Mouse (Mus musculus): Measurements from ENCODE around the gene 2810006K23Rik. TPM values are rescaled to one million over a fixed set of nuclear protein-coding genes. Genes with fewer than 3 reads are reported as not detected.
"Not testable (repeated sequence)": the region's sequence is repeated elsewhere in the genome, so short reads cannot be mapped to it uniquely, and the experiment has no call there.

Gene 2810006K23Rik
- total and polyA plus RNA-seq, 2 experiments from 2014 or later, result 9.7 to 12.0 TPM

- no peak for TF ChIP-seq CTCF (IDR thresholded peaks at IDR 0.05; ENCODE audit: low read depth)
- Histone ChIP-seq H3K4me2 (ENCODE audit: low read depth, low read length) (no peak overlapping the region), H3K4me1 (ENCODE audit: insufficient read depth, low read length) (no peaks in the 10 kb centered on the region), H3K9ac (replicated peaks; ENCODE audit: low read length) (no peak overlapping the region), H3K27ac (no peak overlapping the region), H3K9me3 (ENCODE audit: low read length) (no peaks in the 10 kb centered on the region), H3K36me3 (ENCODE audit: insufficient read depth, low read length) (peaks cover 42% of the 10 kb centered on the region), H3K4me3 (ENCODE audit: low read length) (no peak overlapping the region), H3K27me3 (ENCODE audit: insufficient read depth, low read length) (no peaks in the 10 kb centered on the region)
- no peak for ATAC-seq
- 96% methylated on average over 4 of the region's 4 CpGs for WGBS
- DNase-seq (ENCODE audit: low spot score), result no peak
Observed at GRCm38 (mm10) chr5:124296475-124296874, 31.4 kb upstream of the 2810006K23Rik start.

DNA sequence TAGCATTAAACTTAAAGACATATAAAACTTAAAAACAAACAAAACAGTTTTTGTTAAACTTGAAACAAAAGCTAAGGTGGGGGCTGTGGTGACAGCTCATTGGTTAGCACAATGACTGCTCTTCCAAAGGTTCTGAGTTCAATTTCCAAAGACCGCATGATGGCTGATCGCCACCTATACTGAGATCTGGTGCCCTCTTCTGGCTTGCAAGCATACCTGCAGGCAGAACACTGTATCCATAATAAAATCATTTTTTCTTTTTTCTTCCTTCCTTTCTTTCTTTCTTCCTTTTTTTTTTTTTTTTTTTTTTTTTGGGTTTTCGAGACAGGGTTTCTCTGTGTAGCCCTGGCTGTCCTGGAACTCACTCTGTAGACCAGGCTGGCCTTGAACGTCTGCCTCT lies 28.6 kb upstream of the 2810006K23Rik start:
- H3K9ac ChIP-seq (replicated peaks; ENCODE audit: low read length); H3K4me2 ChIP-seq (ENCODE audit: low read depth, low read length); H3K4me1 ChIP-seq (ENCODE audit: insufficient read depth, low read length); H3K27me3 ChIP-seq (ENCODE audit: insufficient read depth, low read length); H3K9me3 ChIP-seq (ENCODE audit: low read length); H3K4me3 ChIP-seq (ENCODE audit: low read length); ATAC-seq; H3K27ac ChIP-seq: not testable (repeated sequence)
- DNase-seq (ENCODE audit: low spot score), result peak; percentile 50
- 64% methylated on average over 3 of the region's 4 CpGs for WGBS
- peak; percentile 64 for TF ChIP-seq CTCF (IDR thresholded peaks at IDR 0.05; ENCODE audit: low read depth)
- H3K36me3 ChIP-seq (ENCODE audit: insufficient read depth, low read length), result peaks cover 36% of the 10 kb centered on the region

DNA sequence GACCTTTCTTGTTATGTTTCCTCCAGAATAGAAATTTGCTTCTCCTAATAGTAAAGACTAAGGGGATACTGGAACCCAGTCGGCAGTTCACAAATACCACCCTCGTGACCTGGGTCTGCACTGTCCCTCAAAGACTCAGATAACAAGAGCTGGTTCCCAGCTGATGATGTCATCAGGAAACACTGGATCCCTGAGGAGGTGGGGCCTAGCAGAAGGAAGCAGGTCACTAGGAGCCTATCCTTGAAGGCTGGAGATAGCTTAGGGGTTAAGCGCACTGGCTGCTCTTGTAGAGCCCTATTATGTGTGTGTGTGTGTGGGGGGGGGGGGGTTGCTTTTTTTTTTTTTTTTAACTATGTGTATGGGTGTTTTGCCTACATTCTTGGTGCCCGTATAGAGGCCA lies 27.8 kb upstream of the 2810006K23Rik start:
- no peak for ATAC-seq
- H3K27me3 ChIP-seq (ENCODE audit: insufficient read depth, low read length), result no peaks in the 10 kb centered on the region
- WGBS, result 86% methylated on average over 4 of the region's 4 CpGs

GRCm38 (mm10) chr5:124302853-124303252 lies 25.0 kb upstream of the 2810006K23Rik start:
- not testable (repeated sequence) for H3K9me3 ChIP-seq (ENCODE audit: low read length); H3K9ac ChIP-seq (replicated peaks; ENCODE audit: low read length); H3K4me2 ChIP-seq (ENCODE audit: low read depth, low read length); H3K4me1 ChIP-seq (ENCODE audit: insufficient read depth, low read length); ATAC-seq; DNase-seq (ENCODE audit: low spot score); H3K27me3 ChIP-seq (ENCODE audit: insufficient read depth, low read length); H3K27ac ChIP-seq; H3K4me3 ChIP-seq (ENCODE audit: low read length)
- WGBS, result 97% methylated on average over 6 of the region's 6 CpGs
- peaks cover 38% of the 10 kb centered on the region for H3K36me3 ChIP-seq (ENCODE audit: insufficient read depth, low read length)

More for the DNA sequence above, 27.8 kb upstream of the 2810006K23Rik start:
- TF ChIP-seq CTCF (IDR thresholded peaks at IDR 0.05; ENCODE audit: low read depth), result no peak
- no peaks in the 10 kb centered on the region for H3K9me3 ChIP-seq (ENCODE audit: low read length)
- H3K36me3 ChIP-seq (ENCODE audit: insufficient read depth, low read length), result peaks cover 33% of the 10 kb centered on the region
- no peak for DNase-seq (ENCODE audit: low spot score)
- H3K27ac ChIP-seq, result no peak overlapping the region
- H3K4me2 ChIP-seq (ENCODE audit: low read depth, low read length), result no peak overlapping the region
- H3K9ac ChIP-seq (replicated peaks; ENCODE audit: low read length), result no peak overlapping the region
- no peak overlapping the region for H3K4me3 ChIP-seq (ENCODE audit: low read length)
- H3K4me1 ChIP-seq (ENCODE audit: insufficient read depth, low read length), result no peaks in the 10 kb centered on the region

- H3K4me3 ChIP-seq (ENCODE audit: low read length), result no peak overlapping the region
- H3K9me3 ChIP-seq (ENCODE audit: low read length), result no peaks in the 10 kb centered on the region
- no peaks in the 10 kb centered on the region for H3K4me1 ChIP-seq (ENCODE audit: insufficient read depth, low read length)
- no peak overlapping the region for H3K27ac ChIP-seq
- TF ChIP-seq CTCF (IDR thresholded peaks at IDR 0.05; ENCODE audit: low read depth), result no peak
- no peaks in the 10 kb centered on the region for H3K27me3 ChIP-seq (ENCODE audit: insufficient read depth, low read length)
- WGBS, result 71% methylated on average over 10 of the region's 10 CpGs
- H3K9ac ChIP-seq (replicated peaks; ENCODE audit: low read length), result no peak overlapping the region
- H3K36me3 ChIP-seq (ENCODE audit: insufficient read depth, low read length), result peaks cover 42% of the 10 kb centered on the region
- ATAC-seq (no peak), DNase-seq (ENCODE audit: low spot score) (no peak)
- no peak overlapping the region for H3K4me2 ChIP-seq (ENCODE audit: low read depth, low read length)
Observed at GRCm38 (mm10) chr5:124309155-124309554, 18.7 kb upstream of the 2810006K23Rik start.

GRCm38 (mm10) chr5:124310091-124310490 lies 17.8 kb upstream of the 2810006K23Rik start:
- 95% methylated on average over 11 of the region's 11 CpGs for whole genome bisulfite sequencing

GRCm38 (mm10) chr5:124315498-124315897 lies 12.4 kb upstream of the 2810006K23Rik start:
- no peak overlapping the region for H3K4me3 ChIP-seq (ENCODE audit: low read length)
- WGBS, result 78% methylated on average over 9 of the region's 9 CpGs

More at GRCm38 (mm10) chr5:124310091-124310490, 17.8 kb upstream of the 2810006K23Rik start:
- Histone ChIP-seq H3K4me2 (ENCODE audit: low read depth, low read length) (no peak overlapping the region), H3K36me3 (ENCODE audit: insufficient read depth, low read length) (peaks cover 45% of the 10 kb centered on the region), H3K27me3 (ENCODE audit: insufficient read depth, low read length) (no peaks in the 10 kb centered on the region), H3K4me3 (ENCODE audit: low read length) (no peak overlapping the region), H3K9ac (replicated peaks; ENCODE audit: low read length) (no peak overlapping the region), H3K27ac (no peak overlapping the region), H3K9me3 (ENCODE audit: low read length) (no peaks in the 10 kb centered on the region), H3K4me1 (ENCODE audit: insufficient read depth, low read length) (no peaks in the 10 kb centered on the region)
- DNase-seq (ENCODE audit: low spot score) (no peak), ATAC-seq (no peak)
- no peak for TF ChIP-seq CTCF (IDR thresholded peaks at IDR 0.05; ENCODE audit: low read depth)

More at GRCm38 (mm10) chr5:124315498-124315897, 12.4 kb upstream of the 2810006K23Rik start:
- Histone ChIP-seq H3K27ac (no peak overlapping the region), H3K9ac (replicated peaks; ENCODE audit: low read length) (no peak overlapping the region), H3K4me1 (ENCODE audit: insufficient read depth, low read length) (no peaks in the 10 kb centered on the region), H3K36me3 (ENCODE audit: insufficient read depth, low read length) (peaks cover 26% of the 10 kb centered on the region), H3K27me3 (ENCODE audit: insufficient read depth, low read length) (no peaks in the 10 kb centered on the region), H3K4me2 (ENCODE audit: low read depth, low read length) (no peak overlapping the region), H3K9me3 (ENCODE audit: low read length) (no peaks in the 10 kb centered on the region)
- DNase-seq (ENCODE audit: low spot score), result no peak
- TF ChIP-seq CTCF (IDR thresholded peaks at IDR 0.05; ENCODE audit: low read depth), result no peak
- ATAC-seq, result no peak

All from hindbrain, postnatal 0 days (tissue).